Mouse (Mus musculus) bone marrow, adult 2 months (tissue): ENCODE measurements around the gene Bcas3. TPM values are rescaled to one million over a fixed set of nuclear protein-coding genes. Genes with fewer than 3 reads are reported as not detected.

Source experiments
- H3K27ac ChIP-seq: fragments of 200-500 bp; 2 replicates; pipeline ENCODE4 v1.5.1; 2012; ENCODE audit warnings: low read depth, mild to moderate bottlenecking, control low read depth, inconsistent platforms, low read length; ENCODE audit not compliant: control insufficient read depth, poor library complexity, insufficient read depth
- H3K4me1 ChIP-seq: fragments of 200-500 bp; 2 replicates; pipeline ENCODE4 v1.6.1; 2011; ENCODE audit warnings: low read length; ENCODE audit not compliant: control insufficient read depth, insufficient read depth
- H3K4me3 ChIP-seq: fragments of 200-500 bp; replicated peaks from 2 replicates; pipeline ENCODE3; 2011; ENCODE audit warnings: mild to moderate bottlenecking, low read depth, low read length, control low read depth; ENCODE audit not compliant: control insufficient read depth
- CTCF ChIP-seq: fragments of 200-500 bp; IDR thresholded peaks from 2 replicates; pipeline ENCODE4 v1.5.1; 2011; ENCODE audit warnings: low read length, control low read depth; ENCODE audit not compliant: control insufficient read depth, insufficient read depth
- POLR2A ChIP-seq: fragments of 200-500 bp; IDR thresholded peaks from 2 replicates; pipeline ENCODE4 v1.6.1; 2011; ENCODE audit warnings: low read depth, mild to moderate bottlenecking, control low read depth, low read length, borderline replicate concordance; ENCODE audit not compliant: control insufficient read depth
- WGBS: fragments of 180-500 bp; shearing (Covaris S2); methylation state at CpG from one replicate; pipeline ENCODE4 v1.1.7; 2018; 5-methylcytosine and 5-hydroxymethylcytosine counted together
- polyA plus RNA-seq: library from polyadenylated mRNA; stranded (reverse); fragments of >200 nt; gene quantifications from 2 replicates; pipeline ENCODE4 v1.2.4, GENCODE M21; 2011; ENCODE audit warnings: low replicate concordance; ENCODE audit not compliant: missing spikeins, insufficient read depth, insufficient read length

Bcas3 gene
- polyA plus RNA-seq, 1 experiment = 19.5 TPM

DNA sequence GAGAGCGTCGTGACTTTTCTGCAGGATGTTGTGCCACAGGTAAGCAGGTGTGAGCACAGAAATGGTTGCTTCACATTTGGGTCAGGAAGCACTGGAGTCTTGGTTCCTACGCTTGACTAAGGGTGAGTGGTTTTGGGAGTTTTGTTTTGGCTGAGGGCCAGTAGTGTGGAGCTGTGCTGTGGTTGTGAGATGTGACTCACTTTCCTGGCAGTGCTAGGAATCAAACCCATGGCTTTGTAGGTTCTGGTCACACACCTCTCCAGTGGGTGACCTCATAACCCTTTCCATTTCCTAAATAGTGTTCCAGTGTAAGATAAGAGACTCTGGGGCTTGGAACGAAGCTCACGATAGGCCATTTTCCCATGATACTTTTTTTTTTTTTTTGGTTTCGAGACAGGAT is 6.7 kb downstream of the Bcas3 start:
- Histone ChIP-seq H3K4me1 (no peaks in the 10 kb centered on the region), H3K4me3 (no peak overlapping the region), H3K27ac (no peak overlapping the region)
- 84% methylated on average over 6 of the region's 6 CpGs for WGBS
- TF ChIP-seq CTCF (no peak), POLR2A (no peak)

DNA sequence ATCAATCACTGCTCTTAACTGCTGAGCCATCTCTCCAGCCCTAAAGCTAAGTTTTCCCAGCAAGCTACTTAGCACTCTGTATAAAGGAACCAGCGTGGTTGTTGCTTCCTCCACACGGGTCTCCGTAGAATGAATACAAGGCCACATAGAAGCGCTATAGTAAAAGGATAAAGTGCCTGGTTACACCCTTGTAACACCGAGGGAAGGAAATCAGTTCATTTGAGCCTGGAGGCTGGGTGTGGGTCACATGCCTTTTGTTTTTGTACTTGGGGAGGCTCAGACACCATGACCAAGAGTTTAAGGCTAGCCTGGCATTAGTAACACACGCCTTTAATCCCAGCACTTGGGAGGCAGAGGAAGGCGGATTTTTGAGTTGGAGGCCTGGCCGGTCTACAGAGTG is 8.7 kb downstream of the Bcas3 start:
- Histone ChIP-seq H3K4me3 (no peak overlapping the region), H3K4me1 (no peaks in the 10 kb centered on the region), H3K27ac (no peak overlapping the region)
- no peak for TF ChIP-seq CTCF
- TF ChIP-seq POLR2A = no peak
- 90% methylated on average over 8 of the region's 8 CpGs for WGBS

DNA sequence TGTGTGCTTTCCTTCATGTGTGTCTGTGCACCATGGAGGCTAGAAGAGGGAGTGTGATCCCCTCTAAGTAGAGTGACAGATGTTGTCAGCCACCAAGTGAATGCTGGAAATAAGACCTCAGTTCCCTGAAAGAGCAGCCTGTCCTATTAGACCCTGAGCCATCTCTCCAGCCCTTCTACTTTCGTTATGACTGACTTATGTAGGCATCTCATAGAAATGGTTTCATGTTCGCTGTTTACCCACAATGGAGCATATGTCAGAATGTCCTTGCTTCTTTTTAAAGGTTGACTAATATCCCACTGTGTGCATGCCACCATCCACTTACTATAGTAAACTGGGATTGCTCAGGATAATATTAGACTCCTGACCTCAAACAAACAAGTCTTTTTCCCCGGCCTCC is 13.2 kb downstream of the Bcas3 start:
- Histone ChIP-seq H3K27ac (no peak overlapping the region), H3K4me1 (no peaks in the 10 kb centered on the region), H3K4me3 (no peak overlapping the region)
- no peak for TF ChIP-seq CTCF
- TF ChIP-seq POLR2A = no peak
- 89% methylated on average over 3 of the region's 3 CpGs for WGBS

DNA sequence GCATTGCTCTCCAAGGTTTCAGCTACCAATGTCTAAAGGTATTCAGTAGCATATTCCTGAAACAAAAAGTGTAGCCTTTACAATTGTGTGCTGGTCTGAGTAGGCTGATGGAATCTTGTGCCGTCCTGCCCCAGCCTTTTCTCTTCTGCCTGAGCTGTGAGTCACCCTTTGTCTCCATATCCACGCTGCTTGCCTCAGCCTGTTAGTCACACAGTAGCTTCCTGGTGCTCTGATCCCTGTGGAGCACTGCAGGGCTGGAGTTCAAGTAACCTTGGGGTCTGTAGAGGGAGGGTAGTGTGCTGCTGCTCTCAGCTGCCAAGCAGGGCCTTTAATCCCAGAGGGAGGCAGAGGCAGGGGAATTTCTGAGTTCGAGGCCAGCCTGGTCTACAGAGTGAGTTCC is 14.9 kb downstream of the Bcas3 start:
- TF ChIP-seq CTCF (no peak), POLR2A (no peak)
- WGBS = 93% methylated on average over 3 of the region's 3 CpGs

DNA sequence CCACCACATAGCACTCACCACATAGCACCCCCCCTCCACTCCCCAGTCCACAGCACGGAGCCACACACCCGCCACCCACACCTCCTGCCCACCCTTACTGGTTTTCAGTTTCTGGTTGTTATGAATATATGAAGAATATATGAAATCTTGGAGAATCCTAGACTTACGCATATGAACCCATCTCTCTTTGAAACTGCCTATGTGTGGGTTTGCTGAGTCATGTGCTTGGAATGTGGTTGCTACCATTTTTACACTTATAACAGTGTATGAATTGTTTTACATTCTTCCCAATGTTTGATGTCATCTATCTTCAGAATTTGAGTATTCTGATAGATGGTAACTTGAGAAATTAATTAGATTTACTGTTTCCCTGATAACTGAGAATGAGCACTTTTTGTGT is 26.1 kb downstream of the Bcas3 start:
- WGBS = 84% methylated on average over 3 of the region's 3 CpGs
- TF ChIP-seq POLR2A (no peak), CTCF (no peak)
- no peak overlapping the region for H3K4me3 ChIP-seq
- H3K4me1 ChIP-seq = no peaks in the 10 kb centered on the region
- H3K27ac ChIP-seq = no peak overlapping the region

More for the DNA sequence above, 14.9 kb downstream of the Bcas3 start:
- Histone ChIP-seq H3K4me1 (no peaks in the 10 kb centered on the region), H3K4me3 (no peak overlapping the region), H3K27ac (no peak overlapping the region)

DNA sequence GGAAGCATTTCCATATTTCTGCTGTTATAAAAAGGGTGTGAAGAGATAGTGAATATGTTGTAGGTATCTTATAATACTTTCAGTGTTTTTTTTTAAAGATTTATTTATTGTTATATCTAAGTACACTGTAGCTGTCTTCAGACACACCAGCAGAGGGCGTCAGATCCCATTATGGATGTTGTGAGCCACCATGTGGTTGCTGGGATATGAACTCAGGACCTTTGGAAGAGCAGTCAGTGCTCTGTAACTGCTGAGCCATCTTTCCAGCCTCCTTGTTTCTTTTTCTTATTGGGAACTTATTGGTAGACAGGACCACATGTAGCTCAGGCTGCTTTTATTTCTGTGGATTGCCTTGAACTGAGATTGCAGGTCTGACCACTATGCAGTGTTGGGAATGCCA is 27.1 kb downstream of the Bcas3 start:
- no peak overlapping the region for H3K4me3 ChIP-seq

DNA sequence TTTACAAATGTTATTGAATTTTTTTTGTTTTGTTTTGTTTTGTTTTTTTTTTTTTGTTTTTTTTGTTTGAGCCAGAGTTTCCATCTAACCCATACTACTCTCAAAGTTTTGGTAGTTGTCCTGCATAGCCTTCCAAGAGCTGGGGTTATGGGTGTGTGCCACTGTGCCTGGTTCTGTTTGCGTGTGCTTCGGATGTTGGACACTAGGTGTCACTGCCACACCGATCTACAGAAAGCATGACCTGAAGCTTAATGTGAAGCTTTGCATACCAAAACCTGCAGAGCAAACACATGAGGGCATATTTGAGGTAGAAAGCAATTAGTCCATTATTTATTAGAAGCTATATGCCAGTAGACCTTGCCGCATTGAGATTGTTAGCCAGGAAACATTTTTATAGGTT is 29.1 kb downstream of the Bcas3 start:
- 25% methylated on average over 4 of the region's 4 CpGs for WGBS
- TF ChIP-seq POLR2A (no peak), CTCF (peak; percentile 83)
- H3K4me3 ChIP-seq = no peak overlapping the region
- no peak overlapping the region for H3K27ac ChIP-seq
- H3K4me1 ChIP-seq = no peaks in the 10 kb centered on the region

More for the DNA sequence above, 27.1 kb downstream of the Bcas3 start:
- no peaks in the 10 kb centered on the region for H3K4me1 ChIP-seq
- TF ChIP-seq CTCF = no peak
- TF ChIP-seq POLR2A = no peak
- WGBS = 27% methylated on average over 1 of the region's 1 CpGs
- H3K27ac ChIP-seq = no peak overlapping the region

DNA sequence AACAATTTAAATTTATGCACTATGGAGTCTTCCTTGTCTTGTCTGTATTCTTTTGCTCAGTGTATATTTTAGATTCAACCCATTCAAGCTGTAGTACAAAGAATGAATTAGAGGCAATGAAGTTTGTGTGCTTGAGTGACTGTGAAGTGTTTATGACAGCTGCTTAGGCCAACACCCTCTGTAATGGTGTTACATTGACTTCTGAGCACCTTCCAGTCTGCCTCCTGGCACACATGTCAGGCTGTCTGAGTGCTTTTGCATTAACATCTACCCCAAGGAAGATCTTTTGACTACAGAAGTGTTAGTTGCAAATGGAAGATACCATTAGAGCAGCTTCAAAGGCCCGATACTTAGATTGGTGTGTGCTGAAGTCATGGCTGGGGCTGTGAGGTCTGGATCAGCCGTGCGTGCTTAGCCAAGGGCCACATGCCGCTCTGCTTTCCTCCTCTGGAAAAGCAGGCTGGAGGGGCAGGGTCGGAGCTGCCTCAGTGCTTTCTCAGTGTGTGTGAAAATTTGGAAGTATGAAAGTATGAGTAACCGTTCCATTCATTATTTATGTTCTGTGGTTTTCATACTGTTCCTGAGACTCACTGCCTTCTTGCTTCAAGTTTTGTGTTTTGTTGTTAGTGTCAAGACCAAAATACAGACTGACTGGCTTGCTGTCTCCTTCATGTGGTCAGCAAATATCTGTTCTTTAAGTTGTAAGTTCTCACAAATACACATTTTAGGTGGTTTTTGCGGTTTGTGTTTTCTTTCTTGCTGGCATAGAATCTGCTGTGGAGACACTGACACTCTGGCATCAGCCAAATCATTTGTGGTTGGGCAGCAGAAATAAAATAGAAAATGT is 31.2 kb downstream of the Bcas3 start:
- Histone ChIP-seq H3K4me3 (no peak overlapping the region), H3K4me1 (no peaks in the 10 kb centered on the region), H3K27ac (no peak overlapping the region)
- TF ChIP-seq POLR2A = no peak
- TF ChIP-seq CTCF = no peak
- WGBS = 84% methylated on average over 7 of the region's 7 CpGs

DNA sequence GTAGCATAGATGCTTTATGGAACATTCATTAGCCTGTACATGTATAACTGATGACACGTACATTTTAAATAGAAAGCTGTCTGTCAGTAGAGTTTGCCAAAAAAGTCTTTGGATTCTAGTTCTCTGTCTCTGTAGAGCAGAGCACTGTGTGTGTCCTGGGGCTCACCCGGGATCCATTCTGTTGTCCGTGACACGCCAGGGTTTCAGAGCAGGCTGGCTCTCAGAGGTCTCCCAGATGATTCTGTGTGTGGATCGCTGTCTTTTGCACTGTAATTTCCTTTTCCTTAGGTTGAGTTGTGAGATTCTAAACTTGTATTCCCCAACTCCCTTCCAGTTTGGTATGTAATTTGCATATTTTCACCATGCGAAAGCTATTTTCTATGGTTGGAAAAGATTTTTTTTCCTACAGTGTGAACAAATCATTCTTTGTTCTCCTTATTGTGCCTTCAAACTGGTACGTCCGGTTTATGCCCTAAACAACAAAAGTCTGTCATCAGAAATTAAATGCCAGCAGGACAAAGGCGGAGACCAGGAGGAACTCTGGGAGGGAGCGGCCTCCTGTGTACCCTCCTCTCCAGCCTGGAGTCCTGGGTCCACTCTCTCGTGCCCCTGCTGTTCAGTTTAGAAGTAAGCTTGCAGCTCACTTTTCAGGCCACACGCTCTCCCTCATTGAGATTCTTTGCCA is 39.4 kb downstream of the Bcas3 start:
- 88% methylated on average over 12 of the region's 12 CpGs for WGBS

More for the DNA sequence above, 39.4 kb downstream of the Bcas3 start:
- no peaks in the 10 kb centered on the region for H3K4me1 ChIP-seq
- H3K4me3 ChIP-seq = no peak overlapping the region
- TF ChIP-seq CTCF (no peak), POLR2A (no peak)
- no peak overlapping the region for H3K27ac ChIP-seq
